Mouse (Mus musculus): ENCODE data around the gene Wnt4. TPM values are rescaled to one million over a fixed set of nuclear protein-coding genes. Genes with fewer than 3 reads are reported as not detected.
A peak's percentile ranks its signal among the peaks of the same experiment; 100 is the strongest.

Wnt4 gene
- polyA plus RNA-seq, 1 experiment from 2014 or later, result 1.7 TPM

DNA sequence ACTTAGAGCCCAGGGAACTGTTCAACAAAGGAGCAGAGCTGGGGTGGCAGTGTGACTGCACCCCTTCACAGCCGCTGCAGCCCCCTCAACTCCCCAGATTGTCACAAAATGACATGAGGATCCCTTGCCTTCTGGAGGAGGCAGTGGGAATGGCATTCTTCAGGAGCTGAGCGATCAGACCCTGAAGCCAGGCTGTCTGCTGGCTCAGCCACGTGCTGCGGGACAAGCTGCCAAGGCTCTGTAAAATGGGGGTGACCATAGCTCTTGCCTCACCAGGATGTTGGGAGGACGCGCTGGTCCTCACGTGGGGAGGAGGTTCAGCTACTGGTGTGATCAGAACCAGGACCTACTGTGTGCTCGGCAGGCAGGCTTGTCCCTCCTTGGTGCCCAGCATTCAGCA, 17.7 kb downstream of the Wnt4 start:
- Histone ChIP-seq H3K4me3 (ENCODE audit: low read depth, low read length) (no peak overlapping the region), H3K9me3 (ENCODE audit: control insufficient read depth, low read length) (no peaks in the 10 kb centered on the region), H3K9ac (replicated peaks; ENCODE audit: low read depth, low read length) (no peak overlapping the region), H3K27ac (ENCODE audit: low read depth, low read length) (no peak overlapping the region), H3K4me2 (ENCODE audit: low read depth, low read length) (no peak overlapping the region), H3K4me1 (ENCODE audit: control insufficient read depth, insufficient read depth, low read length) (no peaks in the 10 kb centered on the region), H3K27me3 (ENCODE audit: control insufficient read depth, insufficient read depth, low read length) (no peaks in the 10 kb centered on the region), H3K36me3 (ENCODE audit: control insufficient read depth, insufficient read depth, low read length) (no peaks in the 10 kb centered on the region)
- ATAC-seq (ENCODE audit: low read depth), result no peak
- WGBS, result 81% methylated on average over 8 of the region's 8 CpGs

DNA sequence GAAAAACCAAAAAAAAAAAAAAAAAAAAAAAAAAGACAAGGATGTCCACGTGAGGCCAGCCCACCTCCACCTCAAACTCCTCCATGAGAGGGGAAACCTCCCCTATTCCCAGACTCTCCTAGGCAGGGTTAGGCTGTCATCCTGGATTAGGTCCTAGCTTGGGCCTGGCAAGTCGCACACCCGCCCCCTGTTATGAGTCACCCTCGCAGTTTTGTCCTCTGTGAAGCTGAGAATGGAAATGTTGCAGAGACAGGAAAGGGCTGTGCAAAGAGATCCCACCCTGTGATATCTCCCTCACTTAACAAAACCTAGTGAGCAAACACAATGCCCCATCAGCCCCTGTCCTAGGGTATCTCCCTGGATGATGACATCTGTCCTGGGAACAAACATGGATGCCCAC, 20.3 kb downstream of the Wnt4 start:
- H3K27me3 ChIP-seq (ENCODE audit: control insufficient read depth, insufficient read depth, low read length), result no peaks in the 10 kb centered on the region
- H3K4me3 ChIP-seq (ENCODE audit: low read depth, low read length), result no peak overlapping the region
- no peaks in the 10 kb centered on the region for H3K9me3 ChIP-seq (ENCODE audit: control insufficient read depth, low read length)
- no peak for ATAC-seq (ENCODE audit: low read depth)
- H3K27ac ChIP-seq (ENCODE audit: low read depth, low read length), result no peak overlapping the region
- no peak overlapping the region for H3K9ac ChIP-seq (replicated peaks; ENCODE audit: low read depth, low read length)
- H3K4me1 ChIP-seq (ENCODE audit: control insufficient read depth, insufficient read depth, low read length), result no peaks in the 10 kb centered on the region
- WGBS, result 93% methylated on average over 4 of the region's 4 CpGs
- H3K36me3 ChIP-seq (ENCODE audit: control insufficient read depth, insufficient read depth, low read length), result no peaks in the 10 kb centered on the region
- H3K4me2 ChIP-seq (ENCODE audit: low read depth, low read length), result no peak overlapping the region

DNA sequence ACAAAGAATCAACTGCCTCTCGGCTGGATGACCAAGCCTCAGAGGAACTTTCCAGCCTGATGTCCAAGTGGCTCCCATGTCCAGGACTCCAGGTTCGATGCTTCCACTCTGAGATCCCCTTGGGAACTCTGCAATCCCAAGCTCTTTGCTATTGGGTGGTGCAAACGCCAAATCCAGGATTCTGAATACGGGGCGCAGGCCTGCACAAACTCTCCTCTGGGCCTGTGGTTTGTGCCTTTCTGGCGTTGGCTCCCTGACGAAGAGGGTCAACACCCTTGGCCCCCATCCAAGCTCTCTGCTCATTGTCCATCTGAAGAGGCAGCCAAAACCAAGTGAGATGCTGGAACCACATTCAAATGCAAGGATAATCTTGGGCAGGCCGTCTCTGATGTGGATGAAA, 21.1 kb downstream of the Wnt4 start:
- no peak for ATAC-seq (ENCODE audit: low read depth)
- Histone ChIP-seq H3K27me3 (ENCODE audit: control insufficient read depth, insufficient read depth, low read length) (no peaks in the 10 kb centered on the region), H3K4me1 (ENCODE audit: control insufficient read depth, insufficient read depth, low read length) (no peaks in the 10 kb centered on the region), H3K27ac (ENCODE audit: low read depth, low read length) (no peak overlapping the region), H3K4me2 (ENCODE audit: low read depth, low read length) (no peak overlapping the region), H3K36me3 (ENCODE audit: control insufficient read depth, insufficient read depth, low read length) (no peaks in the 10 kb centered on the region), H3K4me3 (ENCODE audit: low read depth, low read length) (no peak overlapping the region), H3K9me3 (ENCODE audit: control insufficient read depth, low read length) (no peaks in the 10 kb centered on the region), H3K9ac (replicated peaks; ENCODE audit: low read depth, low read length) (no peak overlapping the region)
- 80% methylated on average over 8 of the region's 8 CpGs for WGBS

DNA sequence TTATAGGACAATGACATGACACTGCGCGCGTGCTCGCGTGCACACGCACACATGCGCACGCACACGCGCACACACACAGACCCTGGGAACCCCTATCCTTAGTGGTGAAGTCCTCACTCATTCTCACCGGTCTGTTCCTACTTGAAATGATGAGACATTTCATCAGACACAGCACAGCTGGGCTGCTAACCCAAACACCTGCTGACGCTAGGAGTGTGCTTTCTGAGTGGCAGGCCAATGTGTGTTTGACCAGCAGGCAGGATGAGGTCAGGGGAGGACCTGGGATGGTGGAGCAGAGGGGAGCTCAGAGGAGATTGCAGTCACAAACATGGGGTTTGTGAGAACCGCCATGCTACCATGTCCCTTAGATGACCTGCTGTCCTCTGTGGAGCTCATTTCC, 22.9 kb downstream of the Wnt4 start:
- Histone ChIP-seq H3K9me3 (ENCODE audit: control insufficient read depth, low read length) (no peaks in the 10 kb centered on the region), H3K4me2 (ENCODE audit: low read depth, low read length) (no peak overlapping the region), H3K9ac (replicated peaks; ENCODE audit: low read depth, low read length) (no peak overlapping the region), H3K4me1 (ENCODE audit: control insufficient read depth, insufficient read depth, low read length) (no peaks in the 10 kb centered on the region), H3K36me3 (ENCODE audit: control insufficient read depth, insufficient read depth, low read length) (no peaks in the 10 kb centered on the region), H3K27ac (ENCODE audit: low read depth, low read length) (no peak overlapping the region), H3K4me3 (ENCODE audit: low read depth, low read length) (no peak overlapping the region), H3K27me3 (ENCODE audit: control insufficient read depth, insufficient read depth, low read length) (no peaks in the 10 kb centered on the region)
- WGBS, result 93% methylated on average over 13 of the region's 13 CpGs
- ATAC-seq (ENCODE audit: low read depth), result no peak

DNA sequence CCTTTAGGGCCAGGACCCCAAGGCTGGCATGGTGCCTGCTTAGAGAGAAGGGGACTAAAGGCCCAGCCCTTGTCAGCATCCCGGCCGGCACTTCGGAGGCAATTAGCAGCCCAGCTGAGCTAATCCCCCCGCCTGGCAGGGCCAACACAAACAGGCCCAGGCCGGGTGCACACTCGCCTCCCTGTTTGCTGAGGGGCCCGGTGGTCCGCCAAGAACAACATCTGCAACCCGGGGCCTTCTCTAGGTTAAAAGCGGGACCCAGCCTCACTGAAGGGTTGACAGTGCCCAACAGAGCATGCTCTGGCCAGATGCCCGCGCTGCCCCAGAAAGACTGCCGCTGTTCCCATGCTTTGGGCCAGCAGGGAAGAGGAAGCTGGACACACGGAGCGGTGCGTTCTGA, 24.3 kb downstream of the Wnt4 start:
- H3K27ac ChIP-seq (ENCODE audit: low read depth, low read length), result no peak overlapping the region

DNA sequence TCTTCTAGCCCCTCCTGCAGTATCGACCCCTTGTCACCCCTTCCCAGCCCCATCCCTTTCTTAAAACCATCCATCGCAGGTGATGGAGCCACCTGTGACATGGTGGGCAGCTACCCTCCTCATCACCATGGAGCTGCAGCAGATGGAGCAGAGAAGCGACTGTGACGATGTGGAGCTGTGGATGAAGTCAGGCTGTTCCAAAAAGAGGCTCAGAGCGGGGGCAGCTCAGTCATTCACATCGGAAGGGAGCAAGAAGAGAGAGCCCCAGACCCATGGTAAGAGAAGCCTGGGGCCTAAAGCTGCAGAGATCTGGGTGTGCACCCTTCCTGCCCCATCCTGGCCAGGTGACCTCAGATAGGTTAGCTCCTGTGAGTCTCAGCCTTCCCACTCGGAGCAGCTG, 26.8 kb downstream of the Wnt4 start:
- no peaks in the 10 kb centered on the region for H3K9me3 ChIP-seq (ENCODE audit: control insufficient read depth, low read length)
- H3K36me3 ChIP-seq (ENCODE audit: control insufficient read depth, insufficient read depth, low read length), result no peaks in the 10 kb centered on the region
- peaks cover 11% of the 10 kb centered on the region for H3K4me1 ChIP-seq (ENCODE audit: control insufficient read depth, insufficient read depth, low read length)
- 88% methylated on average over 7 of the region's 7 CpGs for WGBS
- no peak overlapping the region for H3K4me2 ChIP-seq (ENCODE audit: low read depth, low read length)
- no peak overlapping the region for H3K4me3 ChIP-seq (ENCODE audit: low read depth, low read length)
- ATAC-seq (ENCODE audit: low read depth), result no peak
- no peaks in the 10 kb centered on the region for H3K27me3 ChIP-seq (ENCODE audit: control insufficient read depth, insufficient read depth, low read length)
- no peak overlapping the region for H3K27ac ChIP-seq (ENCODE audit: low read depth, low read length)
- no peak overlapping the region for H3K9ac ChIP-seq (replicated peaks; ENCODE audit: low read depth, low read length)

More for the DNA sequence above, 24.3 kb downstream of the Wnt4 start:
- Histone ChIP-seq H3K4me1 (ENCODE audit: control insufficient read depth, insufficient read depth, low read length) (peaks cover 11% of the 10 kb centered on the region), H3K9me3 (ENCODE audit: control insufficient read depth, low read length) (no peaks in the 10 kb centered on the region), H3K4me2 (ENCODE audit: low read depth, low read length) (no peak overlapping the region), H3K4me3 (ENCODE audit: low read depth, low read length) (no peak overlapping the region), H3K27me3 (ENCODE audit: control insufficient read depth, insufficient read depth, low read length) (no peaks in the 10 kb centered on the region), H3K9ac (replicated peaks; ENCODE audit: low read depth, low read length) (no peak overlapping the region), H3K36me3 (ENCODE audit: control insufficient read depth, insufficient read depth, low read length) (no peaks in the 10 kb centered on the region)
- peak; percentile 54; the same call in 1 of the 2 replicates for ATAC-seq (ENCODE audit: low read depth)
- WGBS, result 39% methylated on average over 16 of the region's 16 CpGs

DNA sequence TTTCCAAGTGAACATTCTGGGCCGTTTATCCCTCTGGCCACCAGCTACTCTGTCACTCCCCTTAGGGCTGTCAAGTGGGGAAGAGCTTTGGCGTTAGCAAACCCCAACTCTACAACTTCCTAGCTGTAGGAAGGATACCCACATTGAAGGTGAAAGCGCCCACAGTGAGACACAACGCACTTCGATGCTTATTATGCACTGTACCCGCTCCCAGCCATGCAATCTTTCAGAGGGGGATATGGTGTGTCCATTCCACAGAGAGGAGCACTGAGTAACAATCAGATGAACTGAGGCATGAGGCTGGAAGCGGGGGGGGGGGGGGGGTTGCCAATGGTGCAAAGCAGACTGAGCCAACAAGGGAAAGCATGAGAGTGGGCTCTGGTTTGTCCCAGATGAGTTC, 27.8 kb downstream of the Wnt4 start:
- Histone ChIP-seq H3K9me3 (ENCODE audit: control insufficient read depth, low read length) (no peaks in the 10 kb centered on the region), H3K4me2 (ENCODE audit: low read depth, low read length) (no peak overlapping the region), H3K27me3 (ENCODE audit: control insufficient read depth, insufficient read depth, low read length) (no peaks in the 10 kb centered on the region), H3K4me1 (ENCODE audit: control insufficient read depth, insufficient read depth, low read length) (peaks cover 11% of the 10 kb centered on the region), H3K27ac (ENCODE audit: low read depth, low read length) (no peak overlapping the region), H3K36me3 (ENCODE audit: control insufficient read depth, insufficient read depth, low read length) (no peaks in the 10 kb centered on the region), H3K4me3 (ENCODE audit: low read depth, low read length) (no peak overlapping the region), H3K9ac (replicated peaks; ENCODE audit: low read depth, low read length) (no peak overlapping the region)
- 76% methylated on average over 7 of the region's 7 CpGs for WGBS
- ATAC-seq (ENCODE audit: low read depth), result no peak

DNA sequence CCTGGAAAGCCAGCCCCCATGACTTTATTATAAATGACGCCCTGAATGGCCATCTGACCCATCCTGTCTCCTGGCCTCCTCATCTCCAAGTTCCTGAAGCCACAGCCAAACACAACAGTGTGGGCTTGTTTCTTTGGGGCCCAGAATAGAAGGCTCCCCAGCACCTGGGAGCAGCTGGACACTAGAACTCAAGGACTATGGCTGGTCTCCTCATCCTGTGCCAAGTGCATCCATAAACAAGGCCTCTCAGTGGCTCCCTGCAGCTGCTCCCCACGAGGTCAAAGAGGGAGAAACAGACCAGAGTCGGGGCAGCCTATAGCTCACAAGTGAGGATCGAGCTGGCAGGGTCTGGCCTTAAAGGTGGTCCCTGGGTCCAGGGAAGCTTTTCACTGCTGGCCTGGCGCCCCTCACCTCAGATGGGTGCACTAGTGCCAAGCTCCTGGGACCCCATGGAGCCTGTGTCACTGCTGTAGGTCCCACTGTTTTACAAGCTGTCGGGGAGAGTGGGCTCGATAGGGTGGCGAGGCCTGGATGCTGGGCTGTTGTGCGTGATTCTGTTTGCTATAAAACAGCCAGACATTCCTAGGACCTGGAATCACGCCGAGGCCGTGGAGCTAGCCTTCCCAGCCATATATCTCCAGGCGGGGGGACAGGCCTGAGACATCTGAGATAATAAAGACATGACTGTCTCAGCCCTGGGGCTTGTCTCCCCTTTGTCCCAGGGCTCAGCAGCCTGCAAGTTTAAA, 28.7 kb downstream of the Wnt4 start:
- Histone ChIP-seq H3K4me3 (ENCODE audit: low read depth, low read length) (no peak overlapping the region), H3K36me3 (ENCODE audit: control insufficient read depth, insufficient read depth, low read length) (no peaks in the 10 kb centered on the region), H3K4me2 (ENCODE audit: low read depth, low read length) (no peak overlapping the region), H3K27ac (ENCODE audit: low read depth, low read length) (peak overlapping the region; percentile 64), H3K9ac (replicated peaks; ENCODE audit: low read depth, low read length) (no peak overlapping the region; the same call in 1 of the 2 replicates), H3K27me3 (ENCODE audit: control insufficient read depth, insufficient read depth, low read length) (no peaks in the 10 kb centered on the region), H3K9me3 (ENCODE audit: control insufficient read depth, low read length) (no peaks in the 10 kb centered on the region), H3K4me1 (ENCODE audit: control insufficient read depth, insufficient read depth, low read length) (peaks cover 11% of the 10 kb centered on the region)
- peak; percentile 41; the same call in 1 of the 2 replicates for ATAC-seq (ENCODE audit: low read depth)
- WGBS, result 22% methylated on average over 13 of the region's 13 CpGs

DNA sequence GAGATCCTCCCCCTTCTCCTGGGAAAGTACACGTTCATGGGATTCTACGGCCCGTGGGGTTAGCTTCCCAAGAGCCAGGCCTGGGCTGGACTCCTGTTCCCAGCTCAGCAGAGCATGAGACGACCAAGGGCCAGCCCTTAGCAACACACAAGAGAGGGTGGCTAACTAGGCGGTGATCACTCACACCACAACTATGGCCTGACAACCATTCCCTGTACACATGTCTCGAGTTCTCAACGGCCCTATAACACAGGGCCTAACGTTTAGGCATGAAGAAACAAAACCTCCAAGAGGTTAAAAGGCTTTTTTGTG, 29.2 kb downstream of the Wnt4 start:
- Histone ChIP-seq H3K4me3 (ENCODE audit: low read depth, low read length) (no peak overlapping the region), H3K9ac (replicated peaks; ENCODE audit: low read depth, low read length) (no peak overlapping the region; the same call in 1 of the 2 replicates), H3K27me3 (ENCODE audit: control insufficient read depth, insufficient read depth, low read length) (no peaks in the 10 kb centered on the region), H3K27ac (ENCODE audit: low read depth, low read length) (peak overlapping the region; percentile 64; the same call in 1 of the 2 replicates), H3K36me3 (ENCODE audit: control insufficient read depth, insufficient read depth, low read length) (no peaks in the 10 kb centered on the region), H3K9me3 (ENCODE audit: control insufficient read depth, low read length) (no peaks in the 10 kb centered on the region), H3K4me1 (ENCODE audit: control insufficient read depth, insufficient read depth, low read length) (peaks cover 11% of the 10 kb centered on the region), H3K4me2 (ENCODE audit: low read depth, low read length) (no peak overlapping the region)
- WGBS, result 12% methylated on average over 8 of the region's 8 CpGs
- ATAC-seq (ENCODE audit: low read depth), result peak; percentile 47; the same call in 1 of the 2 replicates
